ENCODE assay signal across 14 mouse cellular contexts in genomic region chr14:29040606-29041364, GRCm38 (mm10). TPM values are rescaled to one million over a fixed set of nuclear protein-coding genes. Genes with fewer than 3 reads are reported as not detected.
DNase-seq lines count a peak whose midpoint lies in the region; ATAC-seq lines count a peak whose summit lies in the region.
"Had no signal": no experiment of that assay in that cellular context is flagged by ENCODE, and none has a peak within 500 bp of the region (broad histone marks: within the 10 kb centered on the region; RNA-seq: fewer than 3 reads in every experiment).

No protein-coding gene starts in this region.

- no peak overlapping the region for H3K4me2 ChIP-seq in hindbrain, embryonic 16.5 days (ENCODE audit: low read length)

- no peak overlapping the region; the same call in 1 of the 2 replicates for H3K27ac ChIP-seq in hindbrain, embryonic 16.5 days (ENCODE audit: low read depth, low read length)
- H3K27ac ChIP-seq: liver, embryonic 14.5 days had no signal

- H3K4me1 ChIP-seq in hindbrain, embryonic 16.5 days (ENCODE audit: control insufficient read depth, insufficient read depth, low read depth, low read length) = no peaks in the 10 kb centered on the region; the same call in 1 of the 2 replicates

- H3K9me3 ChIP-seq in hindbrain, embryonic 16.5 days (ENCODE audit: control insufficient read depth, low read length) = no peaks in the 10 kb centered on the region

- no peak overlapping the region for H3K9ac ChIP-seq in hindbrain, embryonic 16.5 days (ENCODE audit: low read depth, low read length)
- H3K9ac ChIP-seq: liver, embryonic 14.5 days had no signal

- H3K4me3 ChIP-seq in hindbrain, embryonic 16.5 days (ENCODE audit: low read length) = no peak overlapping the region

- ATAC-seq in hindbrain, embryonic 16.5 days = peak; percentile 96

- no peaks in the 10 kb centered on the region for H3K36me3 ChIP-seq in hindbrain, embryonic 16.5 days (ENCODE audit: control insufficient read depth, insufficient read depth, low read length)

- WGBS in hindbrain, embryonic 16.5 days = 30% methylated on average over 9 of the region's 9 CpGs

- DNase-seq in heart, adult 11 months = peak; percentile 79
- DNase-seq in heart, postnatal 10 days = no peak
- DNase-seq in lung, postnatal 10 days = peak; percentile 35
- no peak for DNase-seq in lung, adult 18-20 months
- peak; percentile 67 for DNase-seq in adrenal gland, postnatal 25 days
- no peak for DNase-seq in thymus, postnatal 10 days (ENCODE audit: low spot score in 2 of 2)
- DNase-seq in kidney, adult 9 months = no peak
- DNase-seq: thymus, postnatal 25 days had no signal

- intact Hi-C loops in heart, postnatal 10 days (cut with DNase I) = loop anchor here (2.0 kb wide), 1 partner anchor 22 kb away; the partner anchor contains the start of gene Lrtm1

- no peaks in the 10 kb centered on the region for H3K27me3 ChIP-seq in hindbrain, embryonic 16.5 days (replicated peaks; ENCODE audit: control insufficient read depth, insufficient read depth, low read length)
- H3K27me3 ChIP-seq: CH12.LX had no signal

RNA-seq across cellular contexts. Expression of gene Lrtm1, which starts 22.8 kb away (rescaled TPM):
- 100 to 1,000 TPM; 112 to 117 TPM for total RNA-seq in heart, postnatal 10 days (2021)
- 0.09 and 0.48 TPM in 2 replicates for total RNA-seq in adrenal gland, postnatal 25 days (2021)
- polyA plus RNA-seq in hindbrain, embryonic 16.5 days (2015; fragmentation: Nextera tagmentation; extraction: Ambion mirVana) = 0.31 and 0.38 TPM in 2 replicates
- total RNA-seq: CH12.LX; layer of hippocampus, postnatal 14 days; monocyte, adult 5-6 weeks had no signal
- polyA plus RNA-seq: spleen, adult 2 months had no signal

Comparison
In these comparisons a context has a peak if more than half of its experiments do, and no peak if none do; other contexts are left out.
1. DNase-seq: peak in heart, adult 11 months (single experiment), lung, postnatal 10 days (single experiment) and adrenal gland, postnatal 25 days (single experiment); none in heart, postnatal 10 days (0 of 2), lung, adult 18-20 months (0 of 2), thymus, postnatal 10 days (0 of 2) and kidney, adult 9 months (single experiment).
2. RNA of gene Lrtm1, which starts 22.8 kb away (total RNA-seq): 112 to 117 TPM in heart, postnatal 10 days; 0.09 to 0.48 TPM in adrenal gland, postnatal 25 days; every median in the first group is over 10 times any median in the second.